In the genomic region with DNA sequence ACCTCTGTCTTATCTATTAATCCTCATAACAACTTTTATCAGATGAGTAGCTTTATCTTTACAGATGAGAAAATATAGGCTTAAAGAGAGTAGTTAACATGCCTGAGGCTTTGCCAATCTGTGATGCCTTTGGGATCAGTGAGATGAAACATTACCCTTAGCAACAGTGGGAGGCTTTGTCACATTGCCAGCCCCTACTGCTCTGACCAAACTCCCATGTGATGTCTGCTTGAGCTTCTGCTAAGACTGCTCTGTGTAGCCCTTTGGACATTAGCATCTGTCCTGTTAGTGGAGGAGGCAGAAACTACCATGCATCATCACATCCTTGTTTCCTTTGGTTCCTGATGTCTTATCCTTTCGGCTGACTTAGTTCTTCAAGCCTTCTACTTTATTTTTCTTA, we compare ENCODE assay signal across 15 mouse cellular contexts. TPM values are rescaled to one million over a fixed set of nuclear protein-coding genes. Genes with fewer than 3 reads are reported as not detected.
A peak's percentile ranks its signal among the peaks of the same experiment; 100 is the strongest.
DNase-seq lines count a peak whose midpoint lies in the region; ATAC-seq and TF ChIP-seq lines count a peak whose summit lies in the region.
"Had no signal": no experiment of that assay in that cellular context is flagged by ENCODE, and none has a peak within 500 bp of the region (broad histone marks: within the 10 kb centered on the region; RNA-seq: fewer than 3 reads in every experiment).

No protein-coding gene starts in this region.

- no peaks in the 10 kb centered on the region for H3K27me3 ChIP-seq in liver, postnatal 0 days (ENCODE audit: insufficient read depth, low read length)
- H3K27me3 ChIP-seq: forebrain, embryonic 13.5 days; hindbrain, embryonic 13.5 days; lung, embryonic 15.5 days; midbrain, embryonic 15.5 days had no signal

- no peak for ATAC-seq in liver, postnatal 0 days
- ATAC-seq: forebrain, embryonic 13.5 days; midbrain, embryonic 15.5 days had no signal

- intact Hi-C loops in gastrocnemius, adult 2 months (cut with DNase I), result no loop called here
- intact Hi-C loops in left cerebral cortex, postnatal 4 days (cut with DNase I), result no loop called here

- peak; percentile 31 to 65 for DNase-seq in adrenal gland, adult (ENCODE audit: inconsistent age in 2 of 2, low spot score in 1 of 2)
- no peak for DNase-seq in adrenal gland, adult 2 months
- peak; percentile 51 for DNase-seq in gastrocnemius, adult 2 months
- no peak for DNase-seq in gastrocnemius, postnatal 25 days
- peak; percentile 60 for DNase-seq in left cerebral cortex, postnatal 4 days
- no peak for DNase-seq in left cerebral cortex, adult 11 months (ENCODE audit: low spot score)
- DNase-seq in kidney, postnatal 36 days, result peak; percentile 86
- no peak for DNase-seq in liver, postnatal 0 days
- DNase-seq: embryo, embryonic 11 days; thymus, adult 2 months had no signal

- peaks cover 5% of the 10 kb centered on the region for H3K4me1 ChIP-seq in liver, postnatal 0 days (ENCODE audit: insufficient read depth)
- H3K4me1 ChIP-seq: lung, embryonic 15.5 days had no signal

- no peaks in the 10 kb centered on the region for H3K36me3 ChIP-seq in liver, postnatal 0 days (replicated peaks; ENCODE audit: insufficient read depth, low read length)
- H3K36me3 ChIP-seq: hindbrain, embryonic 13.5 days; lung, embryonic 15.5 days; midbrain, embryonic 15.5 days had no signal

- no peak overlapping the region for H3K9ac ChIP-seq in liver, postnatal 0 days (replicated peaks)
- H3K9ac ChIP-seq: forebrain, embryonic 13.5 days; hindbrain, embryonic 13.5 days; lung, embryonic 15.5 days; midbrain, embryonic 15.5 days had no signal

- WGBS in liver, postnatal 0 days (ENCODE audit: insufficient replicate concordance), result 92% methylated on average over 1 of the region's 1 CpGs

- H3K27ac ChIP-seq in gastrocnemius, adult 2 months, result no peak overlapping the region
- no peak overlapping the region for H3K27ac ChIP-seq in liver, postnatal 0 days (ENCODE audit: low read depth)
- H3K27ac ChIP-seq: forebrain, embryonic 13.5 days; hindbrain, embryonic 13.5 days; lung, embryonic 15.5 days; midbrain, embryonic 15.5 days had no signal

- no peak overlapping the region for H3K4me3 ChIP-seq in gastrocnemius, adult 2 months
- H3K4me3 ChIP-seq in liver, postnatal 0 days (ENCODE audit: low read depth, low read length), result no peak overlapping the region
- H3K4me3 ChIP-seq: forebrain, embryonic 13.5 days; hindbrain, embryonic 13.5 days; lung, embryonic 15.5 days; midbrain, embryonic 15.5 days had no signal

- no peak for TF ChIP-seq EP300 in liver, postnatal 0 days (IDR thresholded peaks at IDR 0.05; ENCODE audit: low read depth)

- no peak overlapping the region for H3K4me2 ChIP-seq in liver, postnatal 0 days (ENCODE audit: low read depth, low read length)
- H3K4me2 ChIP-seq: forebrain, embryonic 13.5 days; heart, embryonic 11.5 days; hindbrain, embryonic 13.5 days; lung, embryonic 15.5 days; midbrain, embryonic 15.5 days had no signal

- no peaks in the 10 kb centered on the region for H3K9me3 ChIP-seq in liver, postnatal 0 days (ENCODE audit: low read length)
- H3K9me3 ChIP-seq: forebrain, embryonic 13.5 days; hindbrain, embryonic 13.5 days; lung, embryonic 15.5 days; midbrain, embryonic 15.5 days had no signal

- TF ChIP-seq CTCF in gastrocnemius, adult 2 months (IDR thresholded peaks at IDR 0.05), result no peak
- TF ChIP-seq CTCF in liver, postnatal 0 days (IDR thresholded peaks at IDR 0.05; ENCODE audit: low read depth), result no peak

RNA-seq across cellular contexts. Expression of a gene that starts 7.8 kb away (rescaled TPM):
- total RNA-seq in adrenal gland, adult 2 months (2021), result 100 to 1,000 TPM in 1 of 2 experiments, 10 to 100 TPM in 1; 72.4 to 344 TPM
- polyA plus RNA-seq in adrenal gland, adult 2 months (2012; rRNA removed), result 48.4 and 104 TPM in 2 replicates
- 10 to 100 TPM; 14.7 to 20.3 TPM for total RNA-seq in gastrocnemius, adult 2 months (2021)
- total RNA-seq in gastrocnemius, postnatal 25 days (2021), result 10 to 100 TPM; 16.0 to 19.0 TPM
- total RNA-seq in left cerebral cortex, postnatal 4 days (2021), result 10 to 100 TPM; 51.3 to 54.1 TPM
- 2.0 TPM in 2 replicates for polyA plus RNA-seq in liver, postnatal 0 days (2015; fragmentation: Nextera tagmentation; extraction: Ambion mirVana)

RNA-seq across cellular contexts. Expression of a gene that starts 40.3 kb away (rescaled TPM):
- 10 to 100 TPM; 41.3 to 46.1 TPM for total RNA-seq in adrenal gland, adult 2 months (2021)
- polyA plus RNA-seq in adrenal gland, adult 2 months (2012; rRNA removed), result 72.3 and 74.7 TPM in 2 replicates
- 1 to 10 TPM; 2.8 to 5.0 TPM for total RNA-seq in gastrocnemius, adult 2 months (2021)
- 1 to 10 TPM; 5.5 to 5.9 TPM for total RNA-seq in gastrocnemius, postnatal 25 days (2021)
- 10 to 100 TPM; 14.6 to 16.2 TPM for total RNA-seq in left cerebral cortex, postnatal 4 days (2021)
- 2.2 and 2.5 TPM in 2 replicates for polyA plus RNA-seq in liver, postnatal 0 days (2015; fragmentation: Nextera tagmentation; extraction: Ambion mirVana)

Comparison
In these comparisons a context has a peak if more than half of its experiments do, and no peak if none do; other contexts are left out.
1. DNase-seq: peak in adrenal gland, adult (2 of 2), gastrocnemius, adult 2 months (single experiment), left cerebral cortex, postnatal 4 days (single experiment) and kidney, postnatal 36 days (2 of 2); none in adrenal gland, adult 2 months (single experiment), gastrocnemius, postnatal 25 days (single experiment), left cerebral cortex, adult 11 months (single experiment) and liver, postnatal 0 days (single experiment).